Mouse (Mus musculus) CH12.LX (cell line): Measurements from ENCODE around the gene Pigk. TPM values are rescaled to one million over a fixed set of nuclear protein-coding genes. Genes with fewer than 3 reads are reported as not detected.

Experiments
- DNase-seq: peaks from one replicate; pipeline ENCODE4 v3.0.0-alpha.2; 2013; ENCODE audit errors: extremely low read depth
- H3K27ac ChIP-seq: 2 replicates; pipeline ENCODE4 v1.5.1; 2012; ENCODE audit warnings: low read depth, mild to moderate bottlenecking, control low read depth, moderate library complexity; ENCODE audit not compliant: insufficient read depth
- H3K27me3 ChIP-seq: replicated peaks from 2 replicates; pipeline ENCODE3; 2012; ENCODE audit warnings: inconsistent platforms
- H3K36me3 ChIP-seq, 2 experiments: replicated peaks in 1 of 2; 2 replicates each; pipeline versions ENCODE3 to v1.6.1; 2012; ENCODE audit warnings: inconsistent platforms in 1 of 2, low read length in 1 of 2, mild to moderate bottlenecking in 1 of 2, mixed read lengths in 1 of 2, moderate library complexity in 1 of 2; ENCODE audit not compliant: control insufficient read depth in 1 of 2, insufficient read depth in 1 of 2
- H3K4me1 ChIP-seq, 2 experiments: 2 replicates each; pipeline ENCODE4 v1.6.1; 2012; ENCODE audit warnings: inconsistent platforms in 1 of 2, moderate library complexity in 1 of 2; ENCODE audit not compliant: insufficient read depth in 2 of 2, control insufficient read depth in 1 of 2
- H3K4me2 ChIP-seq: 2 replicates; pipeline ENCODE4 v1.6.1; 2012; ENCODE audit warnings: low read depth, mild to moderate bottlenecking, control low read depth; ENCODE audit not compliant: poor library complexity, insufficient read depth, severe bottlenecking
- H3K4me3 ChIP-seq, 3 experiments: fragments of 150-350 bp in 1 of 3; sonication (generic) in 1 of 3; replicated peaks in 1 of 3; 2 replicates each; pipeline versions ENCODE3 to v1.5.1; 2011 to 2012; ENCODE audit warnings: low read depth in 2 of 3, low read length in 2 of 3, mild to moderate bottlenecking in 2 of 3, moderate library complexity in 2 of 3, control low read depth in 1 of 3, improper control_type of control experiment in 1 of 3, inconsistent platforms in 1 of 3, mixed read lengths in 1 of 3; ENCODE audit not compliant: poor library complexity in 1 of 3
- H3K79me2 ChIP-seq: replicated peaks from 2 replicates; pipeline ENCODE4 v1.6.1; 2012; ENCODE audit warnings: mild to moderate bottlenecking, moderate library complexity; ENCODE audit not compliant: control insufficient read depth, poor library complexity, insufficient read depth, severe bottlenecking; ENCODE audit errors: extremely low read depth
- H3K9ac ChIP-seq: 2 replicates; pipeline ENCODE4 v1.6.1; 2012; ENCODE audit warnings: low read depth, mild to moderate bottlenecking, control low read depth, moderate library complexity; ENCODE audit not compliant: insufficient read depth
- H3K9me3 ChIP-seq: replicated peaks from 2 replicates; pipeline ENCODE3; 2012; ENCODE audit warnings: low read length, inconsistent platforms, mixed read lengths
- CHD2 ChIP-seq: IDR thresholded peaks from 2 replicates; pipeline ENCODE4 v1.6.1; 2011; ENCODE audit warnings: low read length, improper control_type of control experiment
- CTCF ChIP-seq, 2 experiments: IDR thresholded peaks in 1 of 2; conservative IDR thresholded peaks in 1 of 2; 2 replicates each; pipeline ENCODE4 v1.5.1; 2011 to 2012; ENCODE audit warnings: low read depth in 2 of 2, low read length in 2 of 2, improper control_type of control experiment in 1 of 2, inconsistent platforms in 1 of 2, mild to moderate bottlenecking in 1 of 2, moderate library complexity in 1 of 2
- E2F4 ChIP-seq: IDR thresholded peaks from 2 replicates; pipeline ENCODE4 v1.6.1; 2011; ENCODE audit warnings: low read depth, low read length, improper control_type of control experiment; ENCODE audit not compliant: insufficient replicate concordance
- ELF1 ChIP-seq: IDR thresholded peaks from 2 replicates; pipeline ENCODE4 v1.6.1; 2014; ENCODE audit warnings: low read depth, mild to moderate bottlenecking, inconsistent platforms, low read length, improper control_type of control experiment
- GABPA ChIP-seq: IDR thresholded peaks from 2 replicates; pipeline ENCODE4 v1.6.1; 2012; ENCODE audit warnings: low read depth, low read length, improper control_type of control experiment, inconsistent platforms; ENCODE audit not compliant: insufficient replicate concordance
- HCFC1 ChIP-seq: IDR thresholded peaks from 2 replicates; pipeline ENCODE4 v1.6.1; 2012; ENCODE audit warnings: low read depth, mild to moderate bottlenecking, inconsistent platforms, low read length, improper control_type of control experiment
- IRF4 ChIP-seq: IDR thresholded peaks from 2 replicates; pipeline ENCODE4 v1.6.1; 2014; ENCODE audit warnings: low read depth, mild to moderate bottlenecking, inconsistent platforms, low read length, improper control_type of control experiment
- KAT2A ChIP-seq: IDR thresholded peaks from 2 replicates; pipeline ENCODE4 v1.6.1; 2012; ENCODE audit warnings: low read length, improper control_type of control experiment, inconsistent platforms; ENCODE audit not compliant: insufficient replicate concordance
- MAFK ChIP-seq: IDR thresholded peaks from 2 replicates; pipeline ENCODE4 v1.6.1; 2011; ENCODE audit warnings: low read length, improper control_type of control experiment; ENCODE audit not compliant: insufficient replicate concordance
- MAX ChIP-seq: IDR thresholded peaks from 2 replicates; pipeline ENCODE4 v1.6.1; 2011; ENCODE audit warnings: low read length, improper control_type of control experiment
- MAZ ChIP-seq: IDR thresholded peaks from 2 replicates; pipeline ENCODE4 v1.6.1; 2012; ENCODE audit warnings: low read depth, mild to moderate bottlenecking, inconsistent platforms, low read length, improper control_type of control experiment, moderate library complexity
- MYC ChIP-seq: IDR thresholded peaks from 2 replicates; pipeline ENCODE4 v1.6.1; 2011; ENCODE audit warnings: low read depth, mild to moderate bottlenecking, improper control_type of control experiment, low read length
- PAX5 ChIP-seq: IDR thresholded peaks from 2 replicates; pipeline ENCODE4 v1.6.1; 2012; ENCODE audit warnings: low read length, inconsistent platforms, mixed read lengths
- POLR2A ChIP-seq: IDR thresholded peaks from 2 replicates; pipeline ENCODE4 v1.6.1; 2011; ENCODE audit warnings: low read depth, mild to moderate bottlenecking, improper control_type of control experiment, low read length
- RAD21 ChIP-seq: IDR thresholded peaks from 2 replicates; pipeline ENCODE4 v1.6.1; 2011; ENCODE audit warnings: low read depth, mild to moderate bottlenecking, low read length, improper control_type of control experiment, moderate library complexity
- RCOR1 ChIP-seq: conservative IDR thresholded peaks from 2 replicates; pipeline ENCODE4 v1.6.1; 2012; ENCODE audit warnings: low read depth, mild to moderate bottlenecking, inconsistent platforms, low read length, improper control_type of control experiment
- SMC3 ChIP-seq: IDR thresholded peaks from 2 replicates; pipeline ENCODE4 v1.6.1; 2011; ENCODE audit warnings: low read depth, low read length, improper control_type of control experiment
- USF1 ChIP-seq: IDR thresholded peaks from 2 replicates; pipeline ENCODE4 v1.6.1; 2014; ENCODE audit warnings: low read depth, mild to moderate bottlenecking, inconsistent platforms, low read length, improper control_type of control experiment
- ZKSCAN1 ChIP-seq: IDR thresholded peaks from 2 replicates; pipeline ENCODE4 v1.6.1; 2012; ENCODE audit warnings: low read depth, inconsistent platforms, low read length, improper control_type of control experiment, borderline replicate concordance
- ZNF384 ChIP-seq: IDR thresholded peaks from 2 replicates; pipeline ENCODE4 v1.6.1; 2012; ENCODE audit warnings: low read depth, low read length, improper control_type of control experiment, inconsistent platforms
- dilution Hi-C: fragments of 300-500 bp; cut with MboI; formaldehyde crosslinking; loops from 2 replicates; pipeline ENCODE4 v1.14.3; 2020; ENCODE audit warnings: low sequenced_read_pairs; ENCODE audit not compliant: extremely low pct_unique_long_range_greater_than_20kb, extremely low pct_ligation_motif_present
- in situ Hi-C: fragments of 300-500 bp; cut with MboI; formaldehyde crosslinking; loops from 3 replicates; pipeline ENCODE4 v1.14.3; 2019; ENCODE audit warnings: low sequenced_read_pairs, low pct_ligation_motif_present, low pct_unique_long_range_greater_than_20kb, mixed read lengths
- polyA plus RNA-seq: library from polyadenylated mRNA; unstranded; fragments of >175 nt; gene quantifications from 2 replicates; pipeline ENCODE4 v1.2.1, GENCODE M21; 2012; ENCODE audit warnings: low read depth; ENCODE audit not compliant: insufficient read length
- total RNA-seq, 2 experiments: library from RNA; depleted of rRNA; stranded (reverse); fragments of 300-350 nt in 1 of 2; fragments of >200 nt in 1 of 2; gene quantifications; 2 replicates each; pipeline ENCODE4 v1.2.3; 2012 to 2014

The Pigk gene
- total and polyA plus RNA-seq, 3 experiments, result 56.4 to 79.3 (median 67.5) TPM

DNA sequence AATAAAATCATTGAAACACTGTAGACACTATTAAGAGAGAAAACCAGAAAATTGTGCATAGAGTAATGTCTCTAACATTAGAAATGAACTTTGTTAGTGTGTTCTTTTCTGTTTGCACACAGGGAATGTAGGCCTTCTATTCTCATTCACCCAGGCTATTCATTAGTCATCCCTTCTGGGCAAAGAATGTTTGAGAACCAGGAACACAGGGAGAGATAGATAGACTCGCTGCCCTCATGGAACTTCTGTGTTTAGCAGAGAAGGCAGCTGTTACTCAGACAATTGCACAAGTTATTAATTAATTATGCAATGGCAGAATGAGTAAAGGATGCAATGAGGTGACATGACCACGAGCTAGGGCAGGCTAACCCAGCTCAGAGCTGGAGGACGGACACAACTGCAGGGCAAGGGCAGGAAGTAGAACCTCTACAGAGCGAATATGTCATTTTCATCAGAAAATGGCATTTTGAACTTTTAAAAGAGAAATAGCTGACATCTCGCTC, 6.5 kb upstream of the Pigk start:
- Histone ChIP-seq H3K9ac (no peak overlapping the region), H3K4me2 (no peak overlapping the region), H3K79me2 (no peaks in the 10 kb centered on the region), H3K36me3 (no peaks in the 10 kb centered on the region), H3K4me3 (no peak overlapping the region), H3K27me3 (no peaks in the 10 kb centered on the region), H3K9me3 (no peaks in the 10 kb centered on the region), H3K4me1 (peaks cover 6% of the 10 kb centered on the region in 2 experiments; a peak in 3 of 4 replicates), H3K27ac (no peak overlapping the region)
- in situ Hi-C loops, result no loop called here
- dilution Hi-C loops, result no loop called here
- DNase-seq, result no peak
- TF ChIP-seq GABPA, result no peak
- no peak for TF ChIP-seq RCOR1
- no peak for TF ChIP-seq E2F4
- TF ChIP-seq POLR2A, result no peak
- TF ChIP-seq MYC, result no peak
- no peak for TF ChIP-seq MAFK
- no peak for TF ChIP-seq IRF4
- no peak for TF ChIP-seq HCFC1
- no peak for TF ChIP-seq PAX5
- no peak for TF ChIP-seq SMC3
- TF ChIP-seq MAZ, result no peak

DNA sequence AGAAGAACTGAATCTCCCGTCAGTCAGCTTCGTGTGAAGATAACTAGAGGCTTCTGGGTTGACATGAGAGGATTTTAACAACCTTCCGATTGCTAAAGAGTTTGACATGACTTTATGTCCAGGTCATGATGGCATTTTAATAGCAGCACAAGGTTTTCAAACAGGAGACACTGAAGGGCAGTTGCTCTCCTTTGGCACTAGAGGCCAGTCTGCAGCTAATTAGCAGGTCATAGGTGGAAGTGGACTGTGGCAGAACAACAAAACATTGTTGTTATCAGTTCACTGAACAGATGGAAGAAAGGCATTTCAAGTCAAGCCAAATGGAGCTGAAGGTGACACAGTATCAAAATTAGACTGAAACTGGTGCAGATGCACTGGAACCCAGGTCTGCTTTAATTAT, 4.0 kb upstream of the Pigk start:
- H3K4me1 ChIP-seq, result peaks cover 1 to 10% of the 10 kb centered on the region in 2 experiments
- 0 out of 2 replicates have a peak, but pooled peaks cover 7% of the 10 kb centered on the region for H3K79me2 ChIP-seq
- H3K27ac ChIP-seq, result no peak overlapping the region
- in situ Hi-C loops, result loop anchor here (10.0 kb wide), 1 partner anchor 235 kb away; no protein-coding TSS in a partner anchor
- H3K27me3 ChIP-seq, result no peaks in the 10 kb centered on the region
- TF ChIP-seq ZNF384, result no peak
- no peak for TF ChIP-seq ZKSCAN1
- TF ChIP-seq CHD2, result no peak
- TF ChIP-seq ELF1, result no peak
- no peak for TF ChIP-seq POLR2A
- no peak for TF ChIP-seq USF1
- no peak for TF ChIP-seq RCOR1
- TF ChIP-seq SMC3, result peak; percentile 21; the same call in 1 of the 2 replicates
- TF ChIP-seq CTCF (conservative IDR thresholded peaks at IDR 0.05 in 1 of 2, IDR thresholded peaks at IDR 0.05 in 1 of 2; ENCODE audit: low read depth in 2 of 2, low read length in 2 of 2), result peak in 1 of 2 experiments; percentile 57; a peak in 2 of 4 replicates
- no peak for TF ChIP-seq KAT2A
- no peak for TF ChIP-seq MAX
- TF ChIP-seq MAZ, result no peak
- peak; percentile 28 for TF ChIP-seq RAD21
- no peaks in the 10 kb centered on the region for H3K9me3 ChIP-seq
- H3K4me2 ChIP-seq, result no peak overlapping the region
- no peak overlapping the region for H3K9ac ChIP-seq
- dilution Hi-C loops, result no loop called here
- H3K4me3 ChIP-seq, result no peak overlapping the region
- no peak for DNase-seq
- H3K36me3 ChIP-seq, result no peaks in the 10 kb centered on the region
